Mouse (Mus musculus) forebrain, embryonic 12.5 days (tissue): ENCODE data around the gene Rnf31. TPM values are rescaled to one million over a fixed set of nuclear protein-coding genes. Genes with fewer than 3 reads are reported as not detected.

ENCODE experiments used
- ATAC-seq: fragments of 200-750 bp; cut with Nextera tagmentation; 2 replicates; pipeline ENCODE4 v1.8.0; 2017; ENCODE audit warnings: moderate TSS enrichment; ENCODE audit not compliant: low FRiP score
- H3K27ac ChIP-seq: fragments of 300-500 bp; sonication (generic); 2 replicates; pipeline ENCODE4 v1.5.1; 2016; ENCODE audit warnings: mild to moderate bottlenecking
- H3K27me3 ChIP-seq: fragments of 300-500 bp; sonication (generic); 2 replicates; pipeline ENCODE4 v1.6.1; 2016; ENCODE audit warnings: mild to moderate bottlenecking
- H3K36me3 ChIP-seq: fragments of 300-500 bp; sonication (generic); replicated peaks from 2 replicates; pipeline ENCODE4 v1.6.1; 2016; ENCODE audit warnings: mild to moderate bottlenecking
- H3K4me1 ChIP-seq: fragments of 300-500 bp; sonication (generic); 2 replicates; pipeline ENCODE4 v1.6.1; 2016
- H3K4me2 ChIP-seq: fragments of 300-500 bp; sonication (generic); 2 replicates; pipeline ENCODE4 v1.6.1; 2016; ENCODE audit warnings: mild to moderate bottlenecking, moderate library complexity
- H3K4me3 ChIP-seq: fragments of 300-500 bp; sonication (generic); replicated peaks from 2 replicates; pipeline ENCODE4 v1.5.1; 2016; ENCODE audit warnings: mild to moderate bottlenecking
- H3K9ac ChIP-seq: fragments of 300-500 bp; sonication (generic); 2 replicates; pipeline ENCODE4 v1.6.1; 2016; ENCODE audit warnings: mild to moderate bottlenecking
- H3K9me3 ChIP-seq: fragments of 300-500 bp; sonication (generic); 2 replicates; pipeline ENCODE4 v1.6.1; 2016
- WGBS: fragments of 180-500 bp; shearing (Covaris S2); methylation state at CpG from one replicate; pipeline ENCODE4 v1.1.7; 2016; 5-methylcytosine and 5-hydroxymethylcytosine counted together
- polyA plus RNA-seq: library from polyadenylated mRNA; unstranded; fragments of >200 nt; fragmentation: Nextera tagmentation; extraction: Ambion mirVana; gene quantifications from 2 replicates; pipeline ENCODE4 v1.2.1, GENCODE M21; 2016

Gene Rnf31
- polyA plus RNA-seq, 1 experiment from 2014 or later: 18.2 TPM

DNA sequence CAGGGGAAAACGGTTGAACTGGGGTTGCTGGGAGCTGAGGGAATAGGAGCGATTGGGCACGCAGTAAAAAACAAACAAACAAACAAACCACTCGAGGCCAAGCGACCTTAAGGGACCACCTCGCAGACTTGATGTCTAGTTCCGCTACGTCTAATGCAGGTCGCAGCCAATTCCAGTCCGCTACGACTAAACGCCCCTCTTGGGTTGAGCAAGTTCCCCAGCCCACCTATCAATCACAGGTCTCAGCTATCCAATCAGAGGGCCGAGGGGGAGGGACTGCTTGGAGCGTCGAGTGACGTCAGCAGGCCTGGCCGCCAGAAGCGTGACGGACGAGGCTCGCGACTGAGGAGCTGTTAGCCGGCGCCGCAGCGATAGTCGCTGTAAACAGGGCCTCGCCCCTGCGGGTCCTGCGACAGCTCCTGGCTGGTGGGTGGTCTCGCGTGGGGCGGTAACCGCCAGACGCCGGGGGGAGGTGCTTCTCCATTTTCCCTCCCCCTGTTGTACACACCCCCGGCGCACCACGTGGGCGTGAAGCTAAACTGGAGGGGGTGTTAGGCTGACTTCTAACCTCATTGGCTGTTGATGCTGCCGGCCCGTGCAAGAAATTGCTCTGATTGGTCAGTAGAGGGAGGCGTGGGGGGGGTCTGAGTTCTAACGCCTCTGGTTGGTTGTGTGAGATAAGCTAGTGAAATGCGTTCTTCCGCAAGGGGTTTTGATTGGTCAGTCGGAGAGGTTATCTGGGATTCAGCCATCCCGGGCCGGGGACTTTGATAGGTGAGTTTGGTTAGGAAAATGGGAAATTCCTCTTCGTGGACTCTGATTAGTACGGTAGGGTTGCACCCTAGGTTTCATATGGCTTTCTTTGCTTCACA is 31.1 kb upstream of the Rnf31 start, which contains the start of gene A730061H03Rik:
Gene A730061H03Rik, minus strand, starts transcription at position 205 of the 872 bp plus-strand sequence.
- Histone ChIP-seq H3K9ac (peak within 1 kb of the TSS; percentile 71), H3K4me2 (peak within 1 kb of the TSS; percentile 81), H3K27me3 (no peaks in the 10 kb centered on the region), H3K4me3 (peak within 1 kb of the TSS; percentile 69), H3K36me3 (peaks cover 21% of the 10 kb centered on the region), H3K4me1 (peaks cover 18% of the 10 kb centered on the region), H3K9me3 (no peaks in the 10 kb centered on the region), H3K27ac (peak within 1 kb of the TSS; percentile 98)
- ATAC-seq: peak; percentile 97
- under 1% methylated on average over 51 of the region's 51 CpGs for WGBS

GRCm38 (mm10) chr14:55561860-55562259 is 29.6 kb upstream of the Rnf31 start:
- H3K9ac ChIP-seq: no peak overlapping the region
- peaks cover 17% of the 10 kb centered on the region for H3K4me1 ChIP-seq
- H3K9me3 ChIP-seq: no peaks in the 10 kb centered on the region
- no peaks in the 10 kb centered on the region for H3K27me3 ChIP-seq
- no peak for ATAC-seq
- H3K4me3 ChIP-seq: no peak overlapping the region
- H3K27ac ChIP-seq: no peak overlapping the region
- H3K4me2 ChIP-seq: no peak overlapping the region
- 85% methylated on average over 10 of the region's 10 CpGs for WGBS
- H3K36me3 ChIP-seq: peaks cover 35% of the 10 kb centered on the region

- no peak overlapping the region for H3K4me3 ChIP-seq
- no peak overlapping the region for H3K4me2 ChIP-seq
- ATAC-seq: no peak
- H3K9me3 ChIP-seq: no peaks in the 10 kb centered on the region
- no peak overlapping the region for H3K27ac ChIP-seq
- H3K27me3 ChIP-seq: no peaks in the 10 kb centered on the region
- no peak overlapping the region for H3K9ac ChIP-seq
- peaks cover 49% of the 10 kb centered on the region for H3K36me3 ChIP-seq
- peaks cover 17% of the 10 kb centered on the region for H3K4me1 ChIP-seq
- WGBS: 88% methylated on average over 11 of the region's 11 CpGs
Measured at GRCm38 (mm10) chr14:55563249-55563648, 28.3 kb upstream of the Rnf31 start.

DNA sequence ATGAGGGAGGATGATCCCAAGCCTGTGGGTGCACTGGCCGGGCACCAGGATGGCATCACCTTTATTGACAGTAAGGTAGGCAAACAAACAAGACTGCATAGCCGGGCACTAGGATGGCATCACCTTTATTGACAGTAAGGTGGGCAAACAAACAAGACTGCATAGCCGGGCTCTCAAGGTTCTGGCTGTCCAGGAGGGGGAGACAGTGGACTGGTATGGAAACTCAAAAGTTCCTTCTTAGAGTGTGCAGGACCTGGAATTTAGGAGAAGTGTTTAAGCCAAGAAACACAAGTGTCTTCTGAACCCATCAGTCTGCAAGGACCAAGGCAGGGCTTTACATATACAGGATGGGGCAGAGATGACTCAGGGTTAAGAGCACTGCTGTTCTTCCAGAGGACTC is 25.8 kb upstream of the Rnf31 start:
- H3K27me3 ChIP-seq: no peaks in the 10 kb centered on the region
- peaks cover 14% of the 10 kb centered on the region for H3K4me1 ChIP-seq
- no peak overlapping the region for H3K4me2 ChIP-seq
- no peak overlapping the region for H3K9ac ChIP-seq
- H3K4me3 ChIP-seq: no peak overlapping the region
- peaks cover 62% of the 10 kb centered on the region for H3K36me3 ChIP-seq
- WGBS: 81% methylated on average over 3 of the region's 3 CpGs
- H3K9me3 ChIP-seq: no peaks in the 10 kb centered on the region
- no peak overlapping the region for H3K27ac ChIP-seq
- ATAC-seq: no peak

DNA sequence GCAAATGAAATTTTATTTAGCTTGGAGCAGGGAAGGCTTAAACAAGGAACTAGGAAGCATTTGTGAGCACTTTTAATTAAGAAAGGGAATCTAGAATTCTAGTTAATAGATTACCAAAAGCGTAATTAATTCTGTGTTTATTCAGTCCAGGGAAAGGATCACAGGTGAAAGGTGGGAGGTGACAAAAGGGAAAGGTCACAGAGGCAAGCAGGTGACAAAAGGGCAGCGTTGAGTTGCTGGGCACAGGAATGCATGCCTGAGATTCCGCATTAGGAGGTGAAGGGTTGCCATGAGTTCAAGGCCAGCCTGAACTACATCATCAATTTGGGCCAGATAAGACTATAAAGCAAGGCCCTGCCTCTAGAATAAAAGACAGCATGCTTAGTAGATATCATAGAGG is 24.0 kb upstream of the Rnf31 start:
- H3K27ac ChIP-seq: no peak overlapping the region
- WGBS: 91% methylated on average over 3 of the region's 3 CpGs
- no peak overlapping the region for H3K4me3 ChIP-seq
- no peak for ATAC-seq
- H3K4me2 ChIP-seq: no peak overlapping the region
- H3K9me3 ChIP-seq: no peaks in the 10 kb centered on the region
- H3K36me3 ChIP-seq: peaks cover 62% of the 10 kb centered on the region
- H3K4me1 ChIP-seq: no peaks in the 10 kb centered on the region
- no peaks in the 10 kb centered on the region for H3K27me3 ChIP-seq
- H3K9ac ChIP-seq: no peak overlapping the region

GRCm38 (mm10) chr14:55570588-55570987 is 20.9 kb upstream of the Rnf31 start:
- H3K9ac ChIP-seq: no peak overlapping the region
- no peaks in the 10 kb centered on the region for H3K27me3 ChIP-seq
- no peaks in the 10 kb centered on the region for H3K4me1 ChIP-seq
- H3K9me3 ChIP-seq: no peaks in the 10 kb centered on the region
- 87% methylated on average over 2 of the region's 2 CpGs for WGBS
- no peak overlapping the region for H3K27ac ChIP-seq
- no peak overlapping the region for H3K4me3 ChIP-seq
- ATAC-seq: no peak
- H3K4me2 ChIP-seq: no peak overlapping the region
- peaks cover 40% of the 10 kb centered on the region for H3K36me3 ChIP-seq

- H3K4me3 ChIP-seq: no peak overlapping the region
- H3K27me3 ChIP-seq: no peaks in the 10 kb centered on the region
- peaks cover 28% of the 10 kb centered on the region for H3K36me3 ChIP-seq
- no peak overlapping the region for H3K9ac ChIP-seq
- no peaks in the 10 kb centered on the region for H3K4me1 ChIP-seq
- H3K27ac ChIP-seq: no peak overlapping the region
- no peaks in the 10 kb centered on the region for H3K9me3 ChIP-seq
- ATAC-seq: no peak
- no peak overlapping the region for H3K4me2 ChIP-seq
Measured at GRCm38 (mm10) chr14:55571760-55572159, 19.7 kb upstream of the Rnf31 start.

GRCm38 (mm10) chr14:55575302-55575701 is 16.2 kb upstream of the Rnf31 start, which contains the start of gene Fitm1:
Gene Fitm1 (plus strand): TSS chr14:55575617.
- Histone ChIP-seq H3K27me3 (no peaks in the 10 kb centered on the region), H3K27ac (no peak within 1 kb of the TSS), H3K4me3 (no peak within 1 kb of the TSS), H3K4me2 (no peak within 1 kb of the TSS), H3K4me1 (peaks cover 12% of the 10 kb centered on the region), H3K9me3 (no peaks in the 10 kb centered on the region), H3K9ac (no peak within 1 kb of the TSS), H3K36me3 (peaks cover 4% of the 10 kb centered on the region)
- no peak for ATAC-seq
- 78% methylated on average over 7 of the region's 8 CpGs for WGBS

- H3K36me3 ChIP-seq: peaks cover 8% of the 10 kb centered on the region
- WGBS: 82% methylated on average over 13 of the region's 13 CpGs
- H3K4me1 ChIP-seq: peaks cover 12% of the 10 kb centered on the region
- no peak overlapping the region for H3K4me3 ChIP-seq
- H3K27me3 ChIP-seq: no peaks in the 10 kb centered on the region
- H3K9me3 ChIP-seq: no peaks in the 10 kb centered on the region
- no peak overlapping the region for H3K4me2 ChIP-seq
- H3K27ac ChIP-seq: no peak overlapping the region
- no peak for ATAC-seq
- no peak overlapping the region for H3K9ac ChIP-seq
Measured at GRCm38 (mm10) chr14:55575711-55576110, 15.8 kb upstream of the Rnf31 start.

DNA sequence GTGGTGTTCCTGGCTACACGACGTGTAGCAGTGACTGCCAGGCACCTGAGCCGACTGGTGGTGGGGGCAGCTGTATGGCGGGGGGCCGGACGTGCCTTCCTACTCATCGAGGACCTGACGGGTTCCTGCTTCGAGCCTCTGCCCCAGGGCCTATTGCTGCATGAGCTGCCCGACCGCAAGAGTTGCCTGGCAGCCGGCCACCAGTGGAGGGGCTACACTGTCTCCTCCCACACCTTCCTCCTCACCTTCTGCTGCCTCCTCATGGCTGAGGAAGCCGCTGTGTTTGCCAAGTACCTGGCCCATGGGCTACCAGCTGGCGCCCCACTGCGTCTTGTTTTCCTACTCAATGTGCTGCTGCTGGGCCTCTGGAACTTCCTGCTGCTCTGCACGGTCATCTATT is 15.1 kb upstream of the Rnf31 start:
- ATAC-seq: no peak
- no peaks in the 10 kb centered on the region for H3K27me3 ChIP-seq
- H3K4me1 ChIP-seq: peaks cover 12% of the 10 kb centered on the region
- H3K4me3 ChIP-seq: no peak overlapping the region
- 86% methylated on average over 16 of the region's 16 CpGs for WGBS
- no peak overlapping the region for H3K9ac ChIP-seq
- no peaks in the 10 kb centered on the region for H3K9me3 ChIP-seq
- H3K4me2 ChIP-seq: no peak overlapping the region
- no peak overlapping the region for H3K27ac ChIP-seq
- H3K36me3 ChIP-seq: peaks cover 13% of the 10 kb centered on the region

- Histone ChIP-seq H3K4me2 (peak within 1 kb of the TSS; percentile 88), H3K9ac (peak within 1 kb of the TSS; percentile 86), H3K9me3 (no peaks in the 10 kb centered on the region), H3K4me3 (peak within 1 kb of the TSS; percentile 67), H3K36me3 (peaks cover 18% of the 10 kb centered on the region), H3K27me3 (no peaks in the 10 kb centered on the region), H3K27ac (peak within 1 kb of the TSS; percentile 80), H3K4me1 (peaks cover 12% of the 10 kb centered on the region)
- 3% methylated on average over 32 of the region's 32 CpGs for WGBS
- peak; percentile 94 for ATAC-seq
Measured at GRCm38 (mm10) chr14:55577871-55578667, 13.4 kb upstream of the Rnf31 start, which contains the start of gene Psme1. Gene Psme1 (plus strand): TSS chr14:55578123.

DNA sequence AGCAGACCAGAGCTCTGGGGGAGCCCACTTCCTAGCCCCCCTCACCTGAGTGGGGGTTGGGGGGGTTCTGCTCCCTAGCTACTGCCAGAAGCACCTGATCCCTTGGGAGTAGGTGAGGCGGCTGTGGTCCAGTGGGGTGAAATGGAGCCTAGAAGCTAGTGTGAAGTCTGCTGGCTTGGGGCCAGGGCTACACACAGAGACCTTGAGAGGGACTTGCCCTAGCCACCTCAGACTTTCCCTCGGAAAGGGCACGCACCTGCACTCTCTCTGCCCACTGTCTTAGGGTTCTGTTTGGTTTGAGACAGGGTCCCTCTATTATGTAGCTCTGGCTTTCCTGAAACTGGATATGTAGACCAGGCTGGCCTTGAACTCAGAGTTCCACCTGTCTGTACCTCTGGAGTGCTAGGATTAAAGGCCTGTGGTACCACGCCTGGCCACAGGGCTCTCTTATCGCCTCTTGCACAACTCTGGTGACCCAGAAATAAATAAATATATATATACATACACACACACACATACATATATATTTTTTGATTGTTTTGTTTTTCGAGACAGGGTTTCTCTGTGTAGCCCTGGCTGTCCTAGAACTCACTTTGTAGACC is 12.7 kb upstream of the Rnf31 start:
- ATAC-seq: peak; percentile 63
- H3K9ac ChIP-seq: peak overlapping the region; percentile 86
- H3K27me3 ChIP-seq: no peaks in the 10 kb centered on the region; the same call in 1 of the 2 replicates
- peaks cover 12% of the 10 kb centered on the region for H3K4me1 ChIP-seq
- 31% methylated on average over 6 of the region's 6 CpGs for WGBS
- H3K36me3 ChIP-seq: peaks cover 18% of the 10 kb centered on the region
- H3K27ac ChIP-seq: peak overlapping the region; percentile 80
- H3K4me3 ChIP-seq: peak overlapping the region; percentile 67
- peak overlapping the region; percentile 88 for H3K4me2 ChIP-seq
- H3K9me3 ChIP-seq: no peaks in the 10 kb centered on the region
